Mouse (Mus musculus) liver, adult 2 months (tissue): ENCODE results near the gene Fgfr2. TPM values are rescaled to one million over a fixed set of nuclear protein-coding genes. Genes with fewer than 3 reads are reported as not detected.
"Not testable (repeated sequence)": the region's sequence is repeated elsewhere in the genome, so short reads cannot be mapped to it uniquely, and the experiment has no call there.

Experiments used
- DNase-seq: peaks from one replicate; pipeline ENCODE4 v3.0.0-alpha.2; 2011; ENCODE audit warnings: low read depth, low spot score; ENCODE audit errors: extremely low read depth
- H3K27ac ChIP-seq: fragments of 200-500 bp; replicated peaks from 2 replicates; pipeline ENCODE4 v1.5.1; 2012; ENCODE audit warnings: low read depth, mild to moderate bottlenecking, control low read depth, inconsistent platforms, low read length; ENCODE audit not compliant: insufficient read depth
- H3K27me3 ChIP-seq: fragments of 200-500 bp; 2 replicates; pipeline ENCODE4 v1.6.1; 2012; ENCODE audit warnings: mild to moderate bottlenecking, moderate library complexity, low read length, inconsistent platforms; ENCODE audit not compliant: control insufficient read depth, insufficient read depth
- H3K36me3 ChIP-seq: fragments of 200-500 bp; 2 replicates; pipeline ENCODE4 v1.6.1; 2012; ENCODE audit warnings: low read length, inconsistent platforms; ENCODE audit not compliant: control insufficient read depth, insufficient read depth
- H3K4me1 ChIP-seq: fragments of 200-500 bp; 2 replicates; pipeline ENCODE4 v1.6.1; 2011; ENCODE audit warnings: low read length; ENCODE audit not compliant: control insufficient read depth, insufficient read depth
- H3K4me3 ChIP-seq: fragments of 200-500 bp; 2 replicates; pipeline ENCODE4 v1.5.1; 2011; ENCODE audit warnings: low read depth, mild to moderate bottlenecking, control low read depth, low read length, moderate library complexity; ENCODE audit not compliant: insufficient read depth
- H3K79me2 ChIP-seq: fragments of 200-500 bp; 2 replicates; pipeline ENCODE4 v1.6.1; 2012; ENCODE audit warnings: inconsistent platforms, mild to moderate bottlenecking, low read length, moderate library complexity; ENCODE audit not compliant: control insufficient read depth, insufficient read depth
- H3K9ac ChIP-seq: fragments of 200-500 bp; 2 replicates; pipeline ENCODE4 v1.6.1; 2012; ENCODE audit warnings: low read depth, mild to moderate bottlenecking, control low read depth, inconsistent platforms, low read length
- CTCF ChIP-seq: fragments of 200-500 bp; IDR thresholded peaks from 2 replicates; pipeline ENCODE4 v1.5.1; 2011; ENCODE audit warnings: low read depth, low read length, control low read depth
- POLR2A ChIP-seq: fragments of 200-500 bp; IDR thresholded peaks from 2 replicates; pipeline ENCODE4 v1.6.1; 2011; ENCODE audit warnings: low read length, control low read depth; ENCODE audit not compliant: insufficient read depth; ENCODE audit errors: extremely low read depth
- WGBS: fragments of 180-500 bp; shearing (Covaris S2); methylation state at CpG from one replicate; pipeline ENCODE4 v1.1.7; 2018; 5-methylcytosine and 5-hydroxymethylcytosine counted together
- polyA plus RNA-seq: library from polyadenylated mRNA; depleted of rRNA; stranded (reverse); fragments of >200 nt; gene quantifications from 2 replicates; pipeline ENCODE4 v1.2.3, GENCODE M21; 2012
- total RNA-seq: library from RNA; depleted of rRNA; stranded (reverse); fragments of >200 nt; gene quantifications from 2 replicates; pipeline ENCODE4 v1.2.3, GENCODE M21; 2014

The Fgfr2 gene
- total and polyA plus RNA-seq, 2 experiments, result 16.7 to 35.2 TPM

GRCm38 (mm10) chr7:131062541-131062940, 2060.6 kb downstream of the Fgfr2 start:
- TF ChIP-seq CTCF, result no peak
- Histone ChIP-seq H3K9ac (no peak overlapping the region), H3K27ac (no peak overlapping the region), H3K27me3 (no peaks in the 10 kb centered on the region), H3K79me2 (no peaks in the 10 kb centered on the region), H3K36me3 (no peaks in the 10 kb centered on the region), H3K4me1 (no peaks in the 10 kb centered on the region), H3K4me3 (no peak overlapping the region)
- DNase-seq, result no peak
- WGBS, result 90% methylated on average over 2 of the region's 2 CpGs

GRCm38 (mm10) chr7:131059808-131060207, 2063.3 kb downstream of the Fgfr2 start:
- H3K79me2 ChIP-seq, H3K27ac ChIP-seq, H3K4me3 ChIP-seq, H3K4me1 ChIP-seq, DNase-seq, H3K9ac ChIP-seq, H3K36me3 ChIP-seq, H3K27me3 ChIP-seq: not testable (repeated sequence)
- WGBS, result 72% methylated on average over 2 of the region's 2 CpGs

DNA sequence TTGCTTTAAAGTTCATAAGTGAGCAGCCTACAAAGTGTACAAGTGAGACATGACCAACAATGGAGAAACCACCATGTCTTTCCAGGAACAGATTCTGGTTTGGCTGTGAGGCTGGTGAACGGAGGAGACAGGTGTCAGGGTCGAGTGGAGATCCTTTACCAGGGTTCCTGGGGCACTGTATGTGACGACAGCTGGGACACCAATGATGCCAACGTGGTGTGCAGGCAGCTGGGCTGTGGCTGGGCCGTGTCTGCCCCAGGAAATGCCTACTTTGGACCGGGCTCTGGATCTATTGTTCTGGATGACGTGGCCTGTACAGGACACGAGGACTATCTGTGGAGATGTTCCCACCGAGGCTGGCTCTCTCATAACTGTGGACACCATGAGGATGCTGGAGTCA, 2065.2 kb downstream of the Fgfr2 start:
- WGBS, result 74% methylated on average over 9 of the region's 9 CpGs
- not testable (repeated sequence) for H3K27me3 ChIP-seq, DNase-seq, H3K36me3 ChIP-seq, H3K4me1 ChIP-seq, H3K9ac ChIP-seq, H3K4me3 ChIP-seq, H3K79me2 ChIP-seq, H3K27ac ChIP-seq

- H3K9ac ChIP-seq, result no peak overlapping the region
- H3K27me3 ChIP-seq, result 0 out of 2 replicates have a peak, but pooled peaks cover 2% of the 10 kb centered on the region
- no peaks in the 10 kb centered on the region for H3K79me2 ChIP-seq
- H3K36me3 ChIP-seq, result no peaks in the 10 kb centered on the region
- no peak overlapping the region for H3K4me3 ChIP-seq
- DNase-seq, result peak; percentile 12
- H3K4me1 ChIP-seq, result no peaks in the 10 kb centered on the region
- TF ChIP-seq CTCF (peak; percentile 36; the same call in 1 of the 2 replicates), POLR2A (no peak)
- no peak overlapping the region for H3K27ac ChIP-seq
Observed at GRCm38 (mm10) chr7:131054808-131055370, 2068.3 kb downstream of the Fgfr2 start.

GRCm38 (mm10) chr7:131049829-131050228, 2073.3 kb downstream of the Fgfr2 start:
- H3K36me3 ChIP-seq, H3K27me3 ChIP-seq, DNase-seq, H3K4me1 ChIP-seq, H3K9ac ChIP-seq, H3K79me2 ChIP-seq, H3K4me3 ChIP-seq, H3K27ac ChIP-seq: not testable (repeated sequence)
- 82% methylated on average over 8 of the region's 8 CpGs for WGBS

- WGBS, result 29% methylated on average over 3 of the region's 3 CpGs
- not testable (repeated sequence) for H3K9ac ChIP-seq
Observed at GRCm38 (mm10) chr7:131045258-131045835, 2077.8 kb downstream of the Fgfr2 start.

More at GRCm38 (mm10) chr7:131045258-131045835, 2077.8 kb downstream of the Fgfr2 start:
- H3K79me2 ChIP-seq, H3K4me3 ChIP-seq, H3K27ac ChIP-seq, H3K27me3 ChIP-seq, H3K36me3 ChIP-seq, H3K4me1 ChIP-seq: not testable (repeated sequence)
- TF ChIP-seq CTCF, result peak; percentile 42
- peak; percentile 11 for DNase-seq
